Mouse (Mus musculus) CH12.LX (cell line): ENCODE measurements at regions not wholly inside any gene's neighbourhood (a gene's known extent, or its start where the extent isn't known, plus 50 kb on each side); places are given as distances from the start of the nearest gene placed in this dataset.

Source experiments
- BHLHE40 ChIP-seq: IDR thresholded peaks from 2 replicates; pipeline ENCODE4 v1.6.1; 2011; ENCODE audit warnings: mild to moderate bottlenecking, low read depth, low read length, improper control_type of control experiment
- CHD1 ChIP-seq: IDR thresholded peaks from 2 replicates; pipeline ENCODE4 v1.6.1; 2012; ENCODE audit warnings: low read depth, low read length, improper control_type of control experiment, inconsistent platforms
- CHD2 ChIP-seq: IDR thresholded peaks from 2 replicates; pipeline ENCODE4 v1.6.1; 2011; ENCODE audit warnings: low read length, improper control_type of control experiment
- CTCF ChIP-seq, 2 experiments: IDR thresholded peaks in 1 of 2; conservative IDR thresholded peaks in 1 of 2; 2 replicates each; pipeline ENCODE4 v1.5.1; 2011 to 2012; ENCODE audit warnings: low read depth in 2 of 2, low read length in 2 of 2, improper control_type of control experiment in 1 of 2, inconsistent platforms in 1 of 2, mild to moderate bottlenecking in 1 of 2, moderate library complexity in 1 of 2
- ELF1 ChIP-seq: IDR thresholded peaks from 2 replicates; pipeline ENCODE4 v1.6.1; 2014; ENCODE audit warnings: low read depth, mild to moderate bottlenecking, inconsistent platforms, low read length, improper control_type of control experiment
- EP300 ChIP-seq: IDR thresholded peaks from 2 replicates; pipeline ENCODE4 v1.6.1; 2011; ENCODE audit warnings: low read length, improper control_type of control experiment
- ETS1 ChIP-seq: conservative IDR thresholded peaks from 2 replicates; pipeline ENCODE4 v1.6.1; 2012; ENCODE audit warnings: low read depth, mild to moderate bottlenecking, inconsistent platforms, low read length, improper control_type of control experiment, moderate library complexity
- MAX ChIP-seq: IDR thresholded peaks from 2 replicates; pipeline ENCODE4 v1.6.1; 2011; ENCODE audit warnings: low read length, improper control_type of control experiment
- NELFE ChIP-seq: IDR thresholded peaks from 2 replicates; pipeline ENCODE4 v1.6.1; 2011; ENCODE audit warnings: low read depth, low read length, improper control_type of control experiment
- POLR2A ChIP-seq: IDR thresholded peaks from 2 replicates; pipeline ENCODE4 v1.6.1; 2011; ENCODE audit warnings: low read depth, mild to moderate bottlenecking, improper control_type of control experiment, low read length
- TCF12 ChIP-seq: IDR thresholded peaks from 2 replicates; pipeline ENCODE4 v1.6.1; 2014; ENCODE audit warnings: low read depth, mild to moderate bottlenecking, inconsistent platforms, low read length, improper control_type of control experiment
- ZC3H11A ChIP-seq: IDR thresholded peaks from 2 replicates; pipeline ENCODE4 v1.6.1; 2012; ENCODE audit warnings: low read depth, mild to moderate bottlenecking, inconsistent platforms, low read length, improper control_type of control experiment

GRCm38 (mm10) chr3:148220826-148221225 is 769.5 kb downstream of the Adgrl2 start:
- TF ChIP-seq ELF1: no peak
- TF ChIP-seq EP300: no peak
- TF ChIP-seq POLR2A: no peak
- TF ChIP-seq NELFE: no peak
- no peak for TF ChIP-seq MAX
- no peak for TF ChIP-seq CHD2
- TF ChIP-seq CTCF (conservative IDR thresholded peaks at IDR 0.05 in 1 of 2, IDR thresholded peaks at IDR 0.05 in 1 of 2; ENCODE audit: low read depth in 2 of 2, low read length in 2 of 2): no peak
- no peak for TF ChIP-seq ZC3H11A
- no peak for TF ChIP-seq TCF12
- TF ChIP-seq ETS1: no peak
- TF ChIP-seq BHLHE40: no peak
- no peak for TF ChIP-seq CHD1
